Mouse (Mus musculus) hindbrain, embryonic 10.5 days (tissue): ENCODE data around the gene Synm. TPM values are rescaled to one million over a fixed set of nuclear protein-coding genes. Genes with fewer than 3 reads are reported as not detected.

Experiments
- DNase-seq: peaks from one replicate; pipeline ENCODE4 v3.0.0-alpha.2; 2017; ENCODE audit warnings: low spot score
- H3K27ac ChIP-seq: fragments of 300-500 bp; sonication (generic); 2 replicates; pipeline ENCODE4 v1.5.1; 2016; ENCODE audit warnings: mild to moderate bottlenecking, moderate library complexity
- H3K27me3 ChIP-seq: fragments of 300-500 bp; sonication (generic); 2 replicates; pipeline ENCODE4 v1.6.1; 2016; ENCODE audit warnings: mild to moderate bottlenecking; ENCODE audit not compliant: poor library complexity, insufficient read depth, severe bottlenecking
- H3K36me3 ChIP-seq: fragments of 300-500 bp; sonication (generic); 2 replicates; pipeline ENCODE4 v1.6.1; 2016; ENCODE audit warnings: mild to moderate bottlenecking, moderate library complexity
- H3K4me1 ChIP-seq: fragments of 300-500 bp; sonication (generic); replicated peaks from 2 replicates; pipeline ENCODE4 v1.6.1; 2016; ENCODE audit warnings: mild to moderate bottlenecking
- H3K4me3 ChIP-seq: fragments of 300-500 bp; sonication (generic); 2 replicates; pipeline ENCODE4 v1.5.1; 2016; ENCODE audit warnings: mild to moderate bottlenecking, moderate library complexity
- H3K9me3 ChIP-seq: fragments of 300-500 bp; sonication (generic); 2 replicates; pipeline ENCODE4 v1.6.1; 2016; ENCODE audit warnings: mild to moderate bottlenecking, moderate library complexity
- WGBS: fragments of 180-500 bp; shearing (Covaris S2); methylation state at CpG from one replicate; pipeline ENCODE4 v1.1.7; 2016; 5-methylcytosine and 5-hydroxymethylcytosine counted together
- polyA plus RNA-seq: library from polyadenylated mRNA; unstranded; fragments of >200 nt; fragmentation: Nextera tagmentation; extraction: Ambion mirVana; gene quantifications from 2 replicates; pipeline ENCODE4 v1.2.1, GENCODE M21; 2016

Gene Synm
- 2.0 and 2.5 TPM in 2 replicates for polyA plus RNA-seq

DNA sequence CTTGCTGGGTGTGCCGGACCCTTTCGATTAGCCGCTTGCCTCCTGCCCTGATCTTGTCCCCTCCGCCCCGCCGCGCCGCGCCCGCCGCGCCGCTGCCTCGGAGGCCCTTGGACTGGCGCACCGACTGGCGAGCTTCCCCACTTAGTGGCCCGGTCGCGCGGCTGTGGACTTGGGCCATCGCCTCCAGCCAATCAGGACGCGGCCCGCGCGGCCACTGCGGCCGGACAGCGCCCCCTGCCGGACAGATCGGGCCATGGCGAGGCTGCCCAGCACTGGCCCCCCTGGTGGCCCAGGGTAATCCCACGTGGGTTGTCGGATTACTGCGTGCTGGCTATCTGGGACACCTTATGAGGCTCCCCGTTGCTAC, at the start of gene Synm:
Gene Synm, minus strand, starts transcription at position 114 of the 367 bp plus-strand sequence.
- Histone ChIP-seq H3K4me3 (peak within 1 kb of the TSS; percentile 73), H3K4me1 (peaks cover 19% of the 10 kb centered on the region), H3K36me3 (no peaks in the 10 kb centered on the region), H3K27me3 (peaks cover 50% of the 10 kb centered on the region), H3K27ac (peak within 1 kb of the TSS; percentile 78), H3K9me3 (no peaks in the 10 kb centered on the region)
- WGBS: under 1% methylated on average over 37 of the region's 37 CpGs
- peak; percentile 94 for DNase-seq

- Histone ChIP-seq H3K27ac (peak overlapping the region; percentile 70; the same call in 1 of the 2 replicates), H3K4me1 (peaks cover 22% of the 10 kb centered on the region), H3K27me3 (peaks cover 15% of the 10 kb centered on the region), H3K9me3 (no peaks in the 10 kb centered on the region), H3K36me3 (no peaks in the 10 kb centered on the region), H3K4me3 (peak overlapping the region; percentile 51)
- DNase-seq: no peak
- 22% methylated on average over 13 of the region's 13 CpGs for WGBS
These were observed 44.3 kb upstream of the Synm start for GRCm38 (mm10) chr7:67803857-67804215.

- 16% methylated on average over 28 of the region's 28 CpGs for WGBS
- H3K4me3 ChIP-seq: peak overlapping the region; percentile 51
- H3K27me3 ChIP-seq: peaks cover 15% of the 10 kb centered on the region
- H3K4me1 ChIP-seq: peaks cover 22% of the 10 kb centered on the region
- no peaks in the 10 kb centered on the region for H3K9me3 ChIP-seq
- no peaks in the 10 kb centered on the region for H3K36me3 ChIP-seq
- peak overlapping the region; percentile 70; the same call in 1 of the 2 replicates for H3K27ac ChIP-seq
- DNase-seq: peak; percentile 91
These were observed 43.7 kb upstream of the Synm start for GRCm38 (mm10) chr7:67803015-67803856.

DNA sequence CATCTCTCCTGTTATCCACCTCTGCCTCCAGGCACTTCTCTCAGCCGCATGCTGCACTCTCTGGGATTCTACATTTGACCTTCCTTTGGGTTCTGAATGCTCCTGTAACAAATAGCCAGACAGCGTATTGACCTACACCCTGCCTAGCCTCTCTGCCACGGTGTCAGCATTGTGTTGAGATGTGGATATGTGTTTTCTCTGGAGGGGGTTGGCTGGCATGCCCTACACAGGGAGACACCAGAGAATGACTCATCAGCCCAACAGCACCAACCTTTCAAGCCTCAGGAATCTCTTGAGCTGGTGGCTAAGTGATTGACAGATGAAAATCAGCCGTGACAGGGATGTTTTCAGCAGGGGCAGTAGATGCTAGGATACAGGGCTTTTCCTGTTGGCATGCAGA, 41.5 kb upstream of the Synm start:
- WGBS: 43% methylated on average over 4 of the region's 4 CpGs
- Histone ChIP-seq H3K27me3 (peaks cover 15% of the 10 kb centered on the region), H3K4me1 (peaks cover 26% of the 10 kb centered on the region), H3K4me3 (no peak overlapping the region), H3K36me3 (no peaks in the 10 kb centered on the region), H3K27ac (no peak overlapping the region), H3K9me3 (no peaks in the 10 kb centered on the region)
- no peak for DNase-seq

DNA sequence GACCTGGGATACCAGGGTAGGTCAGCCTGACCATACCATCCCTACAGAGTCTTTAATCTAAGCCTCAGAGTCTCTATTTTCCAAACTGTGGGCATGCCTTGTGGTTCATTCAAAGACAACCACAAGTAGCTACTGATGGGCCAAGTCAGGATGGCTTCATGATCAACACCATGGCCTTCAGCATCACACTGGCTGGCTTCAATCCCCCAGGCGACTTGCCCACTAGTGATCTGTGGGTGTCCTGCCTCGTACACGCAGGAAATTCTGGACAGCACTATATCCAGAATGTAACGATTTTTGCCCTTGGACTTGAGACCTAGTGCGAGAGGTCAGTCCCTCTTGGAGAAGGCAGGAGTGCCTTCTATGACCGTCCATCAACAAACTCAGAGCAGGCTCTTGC, 41.0 kb upstream of the Synm start:
- Histone ChIP-seq H3K4me3 (no peak overlapping the region), H3K9me3 (no peaks in the 10 kb centered on the region), H3K27me3 (peaks cover 15% of the 10 kb centered on the region), H3K36me3 (no peaks in the 10 kb centered on the region), H3K4me1 (peaks cover 26% of the 10 kb centered on the region), H3K27ac (no peak overlapping the region)
- no peak for DNase-seq
- 86% methylated on average over 6 of the region's 6 CpGs for WGBS

DNA sequence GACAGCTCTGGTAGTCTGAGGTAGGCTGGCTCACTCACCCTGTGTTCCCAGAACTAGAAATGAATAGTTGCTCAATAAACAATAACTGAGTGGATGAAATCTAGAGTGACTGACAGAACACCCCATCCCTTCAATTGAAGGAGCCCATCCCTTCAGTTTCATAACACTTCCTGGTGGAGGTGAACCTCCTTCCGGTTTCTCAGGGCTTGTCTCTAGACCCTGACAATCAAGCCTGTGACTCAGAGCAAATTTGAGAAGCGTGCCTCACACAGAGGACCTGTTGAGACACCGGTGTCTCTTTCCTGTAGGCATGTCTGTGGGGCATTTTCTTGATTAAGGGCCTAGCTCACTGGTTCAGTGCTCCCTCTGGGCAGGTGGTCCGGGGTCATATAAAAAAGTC, 38.9 kb upstream of the Synm start:
- WGBS: 83% methylated on average over 4 of the region's 4 CpGs
- H3K9me3 ChIP-seq: no peaks in the 10 kb centered on the region
- no peak overlapping the region for H3K4me3 ChIP-seq
- H3K4me1 ChIP-seq: peaks cover 17% of the 10 kb centered on the region
- H3K27ac ChIP-seq: no peak overlapping the region
- DNase-seq: no peak
- H3K27me3 ChIP-seq: peaks cover 10% of the 10 kb centered on the region
- H3K36me3 ChIP-seq: no peaks in the 10 kb centered on the region

- Histone ChIP-seq H3K9me3 (no peaks in the 10 kb centered on the region), H3K27ac (no peak overlapping the region), H3K27me3 (peaks cover 6% of the 10 kb centered on the region; the same call in 1 of the 2 replicates), H3K36me3 (no peaks in the 10 kb centered on the region), H3K4me3 (no peak overlapping the region), H3K4me1 (peaks cover 12% of the 10 kb centered on the region)
- DNase-seq: no peak
- WGBS: 46% methylated on average over 8 of the region's 8 CpGs
These were observed 37.5 kb upstream of the Synm start for GRCm38 (mm10) chr7:67797065-67797464.

- Histone ChIP-seq H3K4me1 (0 out of 2 replicates have a peak, but pooled peaks cover 6% of the 10 kb centered on the region), H3K36me3 (no peaks in the 10 kb centered on the region), H3K27me3 (peaks cover 4% of the 10 kb centered on the region; the same call in 1 of the 2 replicates), H3K9me3 (no peaks in the 10 kb centered on the region), H3K4me3 (no peak overlapping the region), H3K27ac (no peak overlapping the region)
- WGBS: 74% methylated on average over 7 of the region's 7 CpGs
- DNase-seq: no peak
These were observed 33.9 kb upstream of the Synm start for GRCm38 (mm10) chr7:67793449-67793848.

DNA sequence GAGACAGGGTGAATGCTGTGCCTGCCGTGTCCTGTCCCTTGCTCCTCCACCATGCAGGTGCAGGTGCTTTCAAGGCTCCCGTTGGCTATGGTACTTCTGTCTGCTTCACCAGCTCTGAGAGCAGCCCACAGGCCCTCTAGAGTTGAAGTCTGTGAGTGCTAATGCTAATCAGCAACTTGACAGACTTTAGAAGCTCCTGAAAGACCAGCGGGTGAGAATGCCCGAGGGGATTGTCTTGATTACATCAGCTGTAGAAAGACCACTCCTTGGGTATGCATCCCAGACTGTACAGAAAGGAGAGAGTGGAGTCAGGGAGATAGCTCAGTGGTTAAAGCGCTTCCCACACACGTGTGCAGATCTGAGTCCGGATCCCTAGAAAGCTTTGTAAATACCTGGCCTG, 31.7 kb upstream of the Synm start:
- WGBS: 66% methylated on average over 7 of the region's 7 CpGs
- Histone ChIP-seq H3K27me3 (peaks cover 4% of the 10 kb centered on the region; the same call in 1 of the 2 replicates), H3K4me3 (no peak overlapping the region), H3K36me3 (no peaks in the 10 kb centered on the region), H3K27ac (no peak overlapping the region), H3K4me1 (0 out of 2 replicates have a peak, but pooled peaks cover 3% of the 10 kb centered on the region), H3K9me3 (no peaks in the 10 kb centered on the region)
- DNase-seq: no peak

DNA sequence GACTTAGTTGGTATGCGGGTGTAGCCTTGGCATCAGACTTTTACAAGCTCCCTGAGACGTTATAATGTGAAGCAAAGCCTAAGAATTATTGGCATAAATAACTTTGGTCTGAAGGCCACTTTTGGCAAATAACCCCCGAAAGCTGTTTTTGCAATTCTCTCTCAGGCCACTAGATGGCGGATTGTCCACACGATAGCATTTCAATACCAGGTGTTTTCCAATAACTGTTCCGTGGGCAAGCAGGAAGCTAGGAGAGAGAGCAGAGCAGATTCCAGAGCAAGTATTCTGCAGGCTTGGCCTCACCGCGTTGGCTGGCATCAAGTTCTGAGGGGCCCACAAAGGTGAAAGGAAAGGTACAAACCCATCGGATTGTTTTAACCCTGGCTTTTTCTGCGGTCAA, 29.2 kb upstream of the Synm start:
- H3K36me3 ChIP-seq: no peaks in the 10 kb centered on the region
- peak; percentile 73 for DNase-seq
- H3K9me3 ChIP-seq: no peaks in the 10 kb centered on the region
- H3K4me3 ChIP-seq: no peak overlapping the region
- H3K27me3 ChIP-seq: peaks cover 4% of the 10 kb centered on the region; the same call in 1 of the 2 replicates
- 0 out of 2 replicates have a peak, but pooled peaks cover 3% of the 10 kb centered on the region for H3K4me1 ChIP-seq
- 16% methylated on average over 10 of the region's 10 CpGs for WGBS
- no peak overlapping the region for H3K27ac ChIP-seq

DNA sequence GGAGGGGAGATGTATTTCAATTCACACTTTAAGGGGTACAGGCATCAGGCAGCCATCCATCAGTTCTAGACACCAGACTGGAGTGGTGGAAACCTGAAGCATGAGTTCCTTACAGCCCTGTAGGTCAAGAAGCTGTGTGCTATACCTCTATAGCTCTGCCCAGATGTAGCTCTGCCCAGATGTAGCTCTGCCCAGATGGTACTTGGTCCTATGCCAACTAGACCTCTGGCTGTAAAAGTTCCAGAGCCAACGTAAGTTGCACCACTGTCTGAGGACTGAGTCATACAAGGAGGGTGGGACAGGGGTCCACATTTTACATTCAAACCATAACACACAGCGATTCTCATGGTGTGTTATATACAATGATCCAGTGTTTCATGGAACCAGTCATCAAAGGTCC, 28.3 kb upstream of the Synm start:
- no peak for DNase-seq
- H3K27ac ChIP-seq: no peak overlapping the region
- no peaks in the 10 kb centered on the region for H3K9me3 ChIP-seq
- 78% methylated on average over 2 of the region's 2 CpGs for WGBS
- H3K4me1 ChIP-seq: 0 out of 2 replicates have a peak, but pooled peaks cover 3% of the 10 kb centered on the region
- H3K27me3 ChIP-seq: no peaks in the 10 kb centered on the region; the same call in 1 of the 2 replicates
- no peaks in the 10 kb centered on the region for H3K36me3 ChIP-seq
- no peak overlapping the region for H3K4me3 ChIP-seq

- no peaks in the 10 kb centered on the region for H3K36me3 ChIP-seq
- H3K4me1 ChIP-seq: peaks cover 6% of the 10 kb centered on the region; the same call in 1 of the 2 replicates
- no peak overlapping the region for H3K4me3 ChIP-seq
- 0 out of 2 replicates have a peak, but pooled peaks cover under 1% of the 10 kb centered on the region for H3K27me3 ChIP-seq
- DNase-seq: no peak
- 60% methylated on average over 12 of the region's 12 CpGs for WGBS
- H3K9me3 ChIP-seq: no peaks in the 10 kb centered on the region
- peak overlapping the region; percentile 12; the same call in 1 of the 2 replicates for H3K27ac ChIP-seq
These were observed 17.2 kb upstream of the Synm start for GRCm38 (mm10) chr7:67776636-67777305.

DNA sequence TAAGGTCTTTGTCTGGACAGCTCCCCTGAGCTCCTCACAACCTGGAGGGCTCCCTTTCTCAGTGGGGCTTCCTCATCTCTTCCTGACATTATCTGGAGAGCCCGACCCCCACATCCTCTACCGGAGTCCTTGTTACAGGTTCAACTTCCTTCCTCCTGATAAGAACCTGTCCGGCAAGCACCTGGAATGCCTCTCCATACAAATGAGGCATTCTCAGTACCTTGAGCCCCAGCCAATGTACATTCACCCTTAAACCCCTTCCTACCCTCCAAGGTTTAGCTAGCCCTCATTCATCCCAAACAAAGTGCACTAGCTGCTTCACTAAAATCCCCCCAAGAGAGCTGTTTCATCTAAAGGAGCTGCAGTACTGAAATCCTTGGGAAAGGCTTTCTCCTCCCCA, 16.1 kb upstream of the Synm start:
- H3K27me3 ChIP-seq: 0 out of 2 replicates have a peak, but pooled peaks cover 4% of the 10 kb centered on the region
- peaks cover 13% of the 10 kb centered on the region for H3K4me1 ChIP-seq
- no peak overlapping the region for H3K27ac ChIP-seq
- WGBS: 77% methylated on average over 3 of the region's 3 CpGs
- no peak for DNase-seq
- H3K36me3 ChIP-seq: no peaks in the 10 kb centered on the region
- H3K4me3 ChIP-seq: no peak overlapping the region
- no peaks in the 10 kb centered on the region for H3K9me3 ChIP-seq
